Mouse (Mus musculus) C2C12 (cell line): ENCODE measurements at regions not wholly inside any gene's neighbourhood (a gene's known extent, or its start where the extent isn't known, plus 50 kb on each side); places are given as distances from the start of the nearest gene placed in this dataset.

Experiments used
- CEBPB ChIP-seq: IDR thresholded peaks from one replicate; pipeline ENCODE4 v1.6.1; 2011; ENCODE audit warnings: low read depth, mild to moderate bottlenecking, control low read depth, moderate library complexity
- CTCF ChIP-seq: IDR thresholded peaks from one replicate; pipeline ENCODE4 v1.5.1; 2011; ENCODE audit not compliant: control insufficient read depth, insufficient read depth, insufficient read length
- FOSL1 ChIP-seq: IDR thresholded peaks from one replicate; pipeline ENCODE4 v1.8.0; 2011; ENCODE audit warnings: mild to moderate bottlenecking, low read length; ENCODE audit not compliant: poor library complexity, insufficient read depth, severe bottlenecking
- MAX ChIP-seq: IDR thresholded peaks from one replicate; pipeline ENCODE4 v1.6.1; 2011; ENCODE audit warnings: mild to moderate bottlenecking, control low read depth

DNA sequence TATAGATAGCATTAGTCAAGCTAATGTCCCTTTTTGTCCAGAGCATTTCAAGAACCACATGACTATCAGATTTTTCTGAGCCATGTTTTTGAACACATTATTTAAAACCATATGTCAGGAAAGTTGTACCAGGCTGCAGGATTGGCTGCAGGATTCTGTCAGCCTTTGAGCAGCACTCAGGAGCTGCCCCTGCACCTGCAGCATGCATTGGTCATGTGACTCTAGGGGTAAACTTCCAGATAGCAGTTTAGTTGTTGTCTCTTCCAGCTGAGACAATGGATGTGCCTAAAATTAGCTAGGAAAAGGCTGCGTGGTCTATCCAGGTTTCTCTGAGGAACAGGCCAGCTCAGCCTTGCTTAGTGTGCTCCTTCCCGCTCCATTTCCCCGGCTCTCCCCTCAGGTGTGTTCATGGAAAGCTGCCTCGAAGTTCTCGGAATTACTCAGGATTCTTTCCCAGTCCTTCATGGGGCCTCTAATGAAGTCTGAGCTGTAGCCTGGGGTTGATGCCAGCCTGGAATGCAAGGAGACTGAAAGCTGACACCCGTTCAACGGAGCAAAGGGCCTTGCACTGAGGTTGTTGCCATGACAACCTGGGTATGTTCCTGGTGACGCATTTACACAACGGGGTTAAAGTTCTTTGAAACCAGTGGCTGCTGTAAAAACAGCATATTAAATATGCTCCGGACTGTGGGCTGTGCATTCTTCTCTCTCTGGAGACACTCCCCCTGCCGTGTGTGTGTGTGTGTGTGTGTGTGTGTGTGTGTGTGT is 66.9 kb downstream of the Gas1 start:
- TF ChIP-seq CTCF (no peak), MAX (no peak), CEBPB (no peak), FOSL1 (no peak)
